Mouse (Mus musculus) embryonic facial prominence, embryonic 13.5 days (tissue): Measurements from ENCODE around the gene Ttll8. TPM values are rescaled to one million over a fixed set of nuclear protein-coding genes. Genes with fewer than 3 reads are reported as not detected.
A peak's percentile ranks its signal among the peaks of the same experiment; 100 is the strongest.

ENCODE experiments used
- ATAC-seq: fragments of 200-750 bp; cut with Nextera tagmentation; 2 replicates; pipeline ENCODE4 v1.8.0; 2017; ENCODE audit warnings: low read depth; ENCODE audit not compliant: insufficient number of reproducible peaks, insufficient read depth, low FRiP score, low TSS enrichment
- H3K27ac ChIP-seq: fragments of 300-500 bp; sonication (generic); 2 replicates; pipeline ENCODE4 v1.5.1; 2015; ENCODE audit warnings: moderate library complexity, mild to moderate bottlenecking, inconsistent platforms
- H3K27me3 ChIP-seq: fragments of 300-500 bp; sonication (generic); 2 replicates; pipeline ENCODE4 v1.6.1; 2015; ENCODE audit warnings: mild to moderate bottlenecking, inconsistent platforms
- H3K36me3 ChIP-seq: fragments of 300-500 bp; sonication (generic); 2 replicates; pipeline ENCODE4 v1.6.1; 2015; ENCODE audit warnings: mild to moderate bottlenecking, inconsistent platforms
- H3K4me1 ChIP-seq: fragments of 300-500 bp; sonication (generic); 2 replicates; pipeline ENCODE4 v1.6.1; 2015; ENCODE audit warnings: inconsistent platforms
- H3K4me2 ChIP-seq: fragments of 300-500 bp; sonication (generic); 2 replicates; pipeline ENCODE4 v1.6.1; 2015; ENCODE audit warnings: moderate library complexity, mild to moderate bottlenecking, inconsistent platforms
- H3K4me3 ChIP-seq: fragments of 300-500 bp; sonication (generic); 2 replicates; pipeline ENCODE4 v1.5.1; 2015; ENCODE audit warnings: mild to moderate bottlenecking, inconsistent platforms
- H3K9ac ChIP-seq: fragments of 300-500 bp; sonication (generic); 2 replicates; pipeline ENCODE4 v1.6.1; 2015; ENCODE audit warnings: mild to moderate bottlenecking, inconsistent platforms
- H3K9me3 ChIP-seq: fragments of 300-500 bp; sonication (generic); 2 replicates; pipeline ENCODE4 v1.6.1; 2016; ENCODE audit warnings: inconsistent platforms
- WGBS: fragments of 180-500 bp; shearing (Covaris S2); methylation state at CpG from one replicate; pipeline ENCODE4 v1.1.7; 2015; ENCODE audit warnings: mixed read lengths; 5-methylcytosine and 5-hydroxymethylcytosine counted together
- polyA plus RNA-seq: library from polyadenylated mRNA; unstranded; fragments of >200 nt; fragmentation: Nextera tagmentation; extraction: Ambion mirVana; gene quantifications from 2 replicates; pipeline ENCODE4 v1.2.1, GENCODE M21; 2015

Gene Ttll8
- polyA plus RNA-seq, 1 experiment from 2014 or later, result not detected

DNA sequence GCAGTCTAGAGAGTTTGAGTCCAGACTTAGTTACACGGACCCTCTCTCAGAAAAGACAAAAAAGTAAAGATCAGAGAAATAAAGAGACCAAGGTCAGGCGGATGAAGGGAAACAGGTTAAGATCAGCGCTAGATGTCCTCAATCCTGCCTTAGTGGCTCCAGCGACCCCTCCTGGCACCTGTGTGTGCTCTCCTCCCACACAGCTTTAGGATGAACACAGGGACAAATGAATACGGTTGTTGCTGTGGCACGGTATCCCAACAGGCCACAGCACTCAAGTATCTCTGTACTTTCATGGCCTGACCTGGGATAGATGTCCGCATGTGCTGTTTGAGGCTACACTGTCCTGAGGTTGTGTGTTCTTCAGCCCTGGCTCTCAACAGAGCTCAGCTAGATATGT is 59.1 kb downstream of the Ttll8 start:
- Histone ChIP-seq H3K9me3 (no peaks in the 10 kb centered on the region), H3K4me3 (no peak overlapping the region), H3K27ac (no peak overlapping the region), H3K9ac (no peak overlapping the region), H3K27me3 (0 out of 2 replicates have a peak, but pooled peaks cover 11% of the 10 kb centered on the region), H3K4me1 (peaks cover 12% of the 10 kb centered on the region), H3K36me3 (no peaks in the 10 kb centered on the region), H3K4me2 (no peak overlapping the region)
- 62% methylated on average over 7 of the region's 7 CpGs for WGBS
- ATAC-seq, result no peak

DNA sequence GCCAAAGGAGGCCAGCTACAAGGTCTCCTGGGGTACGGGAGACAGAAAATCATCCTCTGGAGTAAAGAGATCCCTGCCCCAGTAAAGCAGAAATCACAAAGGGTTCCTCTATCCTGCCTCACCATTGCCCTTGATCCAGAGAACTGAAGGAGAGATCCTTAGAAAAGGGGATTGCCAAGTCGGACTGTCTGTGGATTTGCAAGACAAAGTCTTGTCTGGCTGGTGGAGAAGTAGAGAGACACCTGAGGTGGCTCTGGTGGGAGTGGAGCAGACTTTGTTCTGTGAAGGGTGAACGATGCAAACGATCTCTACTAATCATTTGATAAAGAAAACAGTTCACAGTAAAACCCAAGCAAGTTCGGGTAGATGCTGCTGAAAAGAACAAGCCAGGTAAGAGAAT is 61.3 kb downstream of the Ttll8 start:
- Histone ChIP-seq H3K9ac (no peak overlapping the region), H3K27ac (no peak overlapping the region), H3K9me3 (no peaks in the 10 kb centered on the region), H3K4me1 (peaks cover 16% of the 10 kb centered on the region), H3K36me3 (no peaks in the 10 kb centered on the region), H3K27me3 (0 out of 2 replicates have a peak, but pooled peaks cover 11% of the 10 kb centered on the region), H3K4me2 (no peak overlapping the region), H3K4me3 (no peak overlapping the region)
- 84% methylated on average over 5 of the region's 5 CpGs for WGBS
- ATAC-seq, result no peak

DNA sequence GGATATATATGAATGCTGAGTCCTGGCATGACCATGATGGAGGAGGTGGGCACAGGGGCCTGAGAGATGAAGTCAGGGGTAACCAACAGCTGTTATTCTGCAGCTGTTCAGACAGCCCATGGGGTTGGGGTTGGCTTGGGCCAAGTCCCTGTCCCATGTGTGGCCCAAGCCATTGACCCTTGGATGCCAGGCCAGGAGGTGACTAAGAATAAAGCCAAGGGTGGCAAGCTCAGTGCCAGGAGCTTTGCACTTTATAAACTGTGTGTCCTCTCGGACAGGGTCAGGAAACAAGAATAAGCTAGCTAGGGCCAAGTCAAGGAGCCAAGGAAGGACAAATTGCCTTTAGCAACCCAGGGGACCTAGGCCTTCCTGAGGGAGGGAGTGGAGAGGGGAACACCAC is 62.0 kb downstream of the Ttll8 start:
- 0 out of 2 replicates have a peak, but pooled peaks cover 11% of the 10 kb centered on the region for H3K27me3 ChIP-seq
- peaks cover 16% of the 10 kb centered on the region for H3K4me1 ChIP-seq
- no peaks in the 10 kb centered on the region for H3K36me3 ChIP-seq
- no peak overlapping the region for H3K27ac ChIP-seq
- no peak for ATAC-seq
- H3K4me2 ChIP-seq, result no peak overlapping the region
- no peak overlapping the region for H3K9ac ChIP-seq
- 89% methylated on average over 1 of the region's 1 CpGs for WGBS
- H3K4me3 ChIP-seq, result no peak overlapping the region
- H3K9me3 ChIP-seq, result no peaks in the 10 kb centered on the region

DNA sequence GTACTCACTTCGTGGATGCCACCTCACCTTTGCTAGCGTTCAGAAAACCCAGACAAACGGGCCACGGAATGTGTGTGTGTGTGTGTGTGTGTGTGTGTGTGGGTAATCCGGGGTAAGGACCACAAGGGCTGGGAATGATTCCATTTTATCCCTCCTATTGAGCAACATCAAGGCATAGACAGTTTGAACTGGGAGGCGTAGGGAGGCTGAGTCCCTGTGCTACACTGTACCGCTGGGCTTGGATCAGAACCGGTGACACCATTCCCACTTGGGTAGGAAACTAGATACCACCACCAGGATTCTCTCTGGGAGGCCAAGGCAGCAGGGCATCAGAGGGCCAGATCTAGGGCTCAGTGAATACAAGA is 62.6 kb downstream of the Ttll8 start:
- no peaks in the 10 kb centered on the region for H3K36me3 ChIP-seq
- no peak overlapping the region for H3K9ac ChIP-seq
- 68% methylated on average over 8 of the region's 8 CpGs for WGBS
- 0 out of 2 replicates have a peak, but pooled peaks cover 11% of the 10 kb centered on the region for H3K27me3 ChIP-seq
- no peak overlapping the region for H3K27ac ChIP-seq
- H3K4me1 ChIP-seq, result peaks cover 16% of the 10 kb centered on the region
- no peak overlapping the region for H3K4me3 ChIP-seq
- H3K4me2 ChIP-seq, result peak overlapping the region; percentile 89
- ATAC-seq, result no peak
- no peaks in the 10 kb centered on the region for H3K9me3 ChIP-seq

DNA sequence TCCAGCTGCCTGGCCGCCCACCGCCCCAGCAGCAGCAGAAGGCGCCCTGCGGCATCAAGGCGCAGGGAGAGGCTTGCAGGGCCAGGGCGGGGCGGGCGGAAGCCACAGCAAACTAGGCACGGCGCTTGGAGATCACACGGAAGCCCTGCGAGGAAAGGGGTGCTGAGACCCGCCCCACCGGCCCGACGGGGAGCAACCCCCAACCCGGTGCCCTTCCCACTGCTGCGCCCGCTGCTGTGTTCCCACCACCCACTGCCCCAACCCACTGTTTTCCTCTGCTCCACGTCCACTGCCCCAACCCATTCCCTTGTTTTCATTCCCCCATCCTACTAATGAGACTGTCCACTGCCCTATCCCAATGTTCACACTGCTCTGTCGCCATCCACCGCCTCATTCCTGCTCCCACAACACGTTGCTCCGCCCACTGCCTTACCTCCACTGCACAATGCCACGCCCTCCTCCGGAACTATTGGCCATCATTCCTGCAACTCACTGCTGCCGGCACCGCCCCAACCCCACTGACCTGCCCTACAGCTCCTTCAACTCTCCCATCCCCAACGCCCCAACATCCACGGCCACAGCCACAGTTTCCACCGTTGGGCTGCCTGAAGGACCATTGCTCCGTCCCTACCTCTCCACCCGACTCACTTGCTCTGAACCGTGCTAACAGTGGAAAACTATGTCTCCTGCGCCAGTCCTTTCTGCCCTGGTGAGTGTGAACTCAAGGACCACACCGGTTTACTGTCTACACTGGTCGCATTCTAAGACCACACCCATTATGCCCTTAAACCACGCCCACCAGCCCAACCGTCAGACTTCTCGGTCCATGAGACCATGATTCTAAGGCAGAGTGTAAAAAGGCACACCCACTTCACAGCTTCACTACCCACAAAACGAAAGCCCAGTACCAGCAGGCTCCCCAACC is 63.2 kb downstream of the Ttll8 start:
- H3K4me3 ChIP-seq, result peak overlapping the region; percentile 54
- ATAC-seq, result peak; percentile 66
- H3K36me3 ChIP-seq, result no peaks in the 10 kb centered on the region
- peak overlapping the region; percentile 72 for H3K9ac ChIP-seq
- 2% methylated on average over 41 of the region's 41 CpGs for WGBS
- 0 out of 2 replicates have a peak, but pooled peaks cover 11% of the 10 kb centered on the region for H3K27me3 ChIP-seq
- peaks cover 16% of the 10 kb centered on the region for H3K4me1 ChIP-seq
- no peaks in the 10 kb centered on the region for H3K9me3 ChIP-seq
- H3K27ac ChIP-seq, result no peak overlapping the region
- H3K4me2 ChIP-seq, result peak overlapping the region; percentile 89

DNA sequence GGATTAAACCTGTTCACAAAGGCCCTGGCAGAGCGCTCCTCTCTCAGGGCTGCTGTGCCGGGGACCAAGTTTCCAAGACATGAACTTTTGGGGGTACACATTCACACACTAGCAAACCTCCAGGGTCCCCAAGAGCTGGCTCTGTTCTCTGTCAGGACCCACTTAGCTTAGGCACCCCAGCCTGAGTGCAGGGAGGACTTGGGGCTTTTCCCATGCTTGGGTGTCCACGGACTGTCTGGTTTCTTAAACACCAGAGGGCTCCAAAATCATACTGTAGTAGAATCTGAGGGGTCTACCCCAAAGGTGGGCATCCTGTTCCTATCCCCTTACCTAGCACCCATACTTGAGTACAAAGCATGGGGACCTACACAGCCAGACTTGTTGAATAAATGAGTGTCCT is 64.2 kb downstream of the Ttll8 start:
- Histone ChIP-seq H3K27me3 (0 out of 2 replicates have a peak, but pooled peaks cover 11% of the 10 kb centered on the region), H3K9ac (peak overlapping the region; percentile 72; the same call in 1 of the 2 replicates), H3K4me3 (peak overlapping the region; percentile 54), H3K27ac (no peak overlapping the region), H3K36me3 (no peaks in the 10 kb centered on the region), H3K9me3 (no peaks in the 10 kb centered on the region), H3K4me2 (peak overlapping the region; percentile 89), H3K4me1 (peaks cover 16% of the 10 kb centered on the region)
- 72% methylated on average over 3 of the region's 3 CpGs for WGBS
- ATAC-seq, result no peak

DNA sequence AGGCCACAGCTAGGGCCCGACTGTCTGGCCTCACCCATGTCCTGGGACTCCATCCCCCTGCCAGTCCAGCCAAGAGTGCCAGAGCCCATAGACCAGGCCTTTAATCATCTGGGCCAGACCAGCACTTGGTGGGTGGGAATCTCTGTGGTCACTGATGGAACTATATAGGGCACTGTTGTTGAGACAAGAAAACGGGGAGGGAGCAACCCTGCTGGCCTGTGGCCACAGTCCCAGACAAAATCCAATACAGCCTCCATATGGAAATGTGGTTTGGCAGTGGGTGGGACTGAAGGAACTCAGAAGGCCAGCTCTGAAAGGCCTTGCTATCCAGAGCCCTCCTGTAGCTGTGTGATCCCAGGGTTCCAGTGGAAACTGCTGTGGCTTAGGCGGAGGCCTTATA is 65.2 kb downstream of the Ttll8 start:
- Histone ChIP-seq H3K9me3 (no peaks in the 10 kb centered on the region), H3K9ac (no peak overlapping the region), H3K4me2 (no peak overlapping the region), H3K4me1 (peaks cover 16% of the 10 kb centered on the region), H3K27ac (peak overlapping the region; percentile 39; the same call in 1 of the 2 replicates), H3K36me3 (no peaks in the 10 kb centered on the region), H3K4me3 (no peak overlapping the region), H3K27me3 (0 out of 2 replicates have a peak, but pooled peaks cover 11% of the 10 kb centered on the region)
- WGBS, result 81% methylated on average over 3 of the region's 3 CpGs
- no peak for ATAC-seq

DNA sequence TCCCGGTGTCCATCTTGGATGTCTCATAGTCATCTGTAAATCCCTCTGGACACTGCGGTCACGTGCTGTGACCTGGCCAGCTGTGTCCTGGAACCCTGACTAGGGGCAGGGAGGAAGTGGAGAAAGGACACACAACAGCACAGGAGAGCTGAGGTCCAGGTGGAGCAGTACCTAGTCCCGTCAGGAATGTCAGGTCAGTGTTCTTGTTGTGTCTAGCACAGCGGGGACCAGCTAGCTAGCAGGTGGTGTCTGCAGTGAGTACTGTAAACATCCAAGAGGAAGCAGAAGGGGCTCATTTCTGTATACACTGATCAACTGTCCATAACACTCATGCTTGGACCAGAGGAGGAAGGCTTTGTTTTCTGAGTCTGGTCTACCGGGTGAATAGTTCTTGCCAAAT is 68.8 kb downstream of the Ttll8 start:
- H3K4me3 ChIP-seq, result no peak overlapping the region
- no peaks in the 10 kb centered on the region for H3K27me3 ChIP-seq
- WGBS, result 84% methylated on average over 6 of the region's 6 CpGs
- H3K4me2 ChIP-seq, result no peak overlapping the region
- H3K27ac ChIP-seq, result no peak overlapping the region
- H3K9ac ChIP-seq, result no peak overlapping the region
- H3K4me1 ChIP-seq, result 0 out of 2 replicates have a peak, but pooled peaks cover 7% of the 10 kb centered on the region
- ATAC-seq, result no peak
- H3K36me3 ChIP-seq, result no peaks in the 10 kb centered on the region
- no peaks in the 10 kb centered on the region for H3K9me3 ChIP-seq

DNA sequence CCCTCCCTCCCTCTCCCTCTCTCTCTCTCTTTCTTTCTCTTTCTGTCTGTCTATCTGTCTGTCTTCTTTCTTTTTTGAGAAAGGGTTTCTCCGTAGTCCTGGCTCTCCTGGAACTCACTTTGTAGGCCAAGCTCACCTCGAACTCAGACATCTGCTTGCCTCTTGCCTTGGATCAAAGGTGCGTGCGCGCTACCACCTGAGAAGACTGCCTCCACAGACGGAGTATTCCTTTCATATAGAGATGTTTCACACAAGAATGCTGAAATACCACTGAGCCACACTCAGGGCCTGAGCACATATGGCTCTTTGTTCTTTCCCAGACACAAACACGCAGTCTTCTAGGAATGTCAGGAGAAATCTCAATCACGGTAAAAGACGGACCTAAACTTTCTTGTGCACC is 70.9 kb downstream of the Ttll8 start:
- H3K9ac ChIP-seq, result no peak overlapping the region
- no peak for ATAC-seq
- H3K4me3 ChIP-seq, result no peak overlapping the region
- H3K27me3 ChIP-seq, result no peaks in the 10 kb centered on the region
- 75% methylated on average over 9 of the region's 9 CpGs for WGBS
- H3K4me2 ChIP-seq, result no peak overlapping the region
- no peak overlapping the region for H3K27ac ChIP-seq
- H3K4me1 ChIP-seq, result no peaks in the 10 kb centered on the region
- H3K9me3 ChIP-seq, result no peaks in the 10 kb centered on the region
- no peaks in the 10 kb centered on the region for H3K36me3 ChIP-seq

DNA sequence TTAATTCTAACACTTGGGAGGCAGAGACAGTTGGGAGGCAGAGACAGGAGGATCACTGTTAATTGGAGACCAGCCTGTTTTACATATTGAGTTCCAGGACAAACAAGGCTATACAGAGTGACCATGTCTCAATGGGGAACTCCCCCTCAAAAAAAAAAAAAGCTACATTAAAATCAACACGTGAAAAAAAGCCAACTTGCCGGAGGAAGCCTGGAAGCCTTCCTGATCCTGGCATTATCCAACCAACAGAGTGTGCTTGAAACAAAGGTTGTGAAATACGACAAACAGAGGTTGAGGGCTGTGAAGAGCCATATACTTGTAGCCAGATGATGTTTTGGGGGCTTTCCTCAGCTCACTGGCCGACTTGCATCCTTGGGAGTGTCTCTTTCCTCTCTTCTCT is 71.4 kb downstream of the Ttll8 start:
- no peak overlapping the region for H3K9ac ChIP-seq
- no peak overlapping the region for H3K27ac ChIP-seq
- H3K4me1 ChIP-seq, result no peaks in the 10 kb centered on the region
- ATAC-seq, result no peak
- 61% methylated on average over 4 of the region's 4 CpGs for WGBS
- no peak overlapping the region for H3K4me3 ChIP-seq
- no peak overlapping the region for H3K4me2 ChIP-seq
- no peaks in the 10 kb centered on the region for H3K36me3 ChIP-seq
- no peaks in the 10 kb centered on the region for H3K27me3 ChIP-seq
- H3K9me3 ChIP-seq, result no peaks in the 10 kb centered on the region

DNA sequence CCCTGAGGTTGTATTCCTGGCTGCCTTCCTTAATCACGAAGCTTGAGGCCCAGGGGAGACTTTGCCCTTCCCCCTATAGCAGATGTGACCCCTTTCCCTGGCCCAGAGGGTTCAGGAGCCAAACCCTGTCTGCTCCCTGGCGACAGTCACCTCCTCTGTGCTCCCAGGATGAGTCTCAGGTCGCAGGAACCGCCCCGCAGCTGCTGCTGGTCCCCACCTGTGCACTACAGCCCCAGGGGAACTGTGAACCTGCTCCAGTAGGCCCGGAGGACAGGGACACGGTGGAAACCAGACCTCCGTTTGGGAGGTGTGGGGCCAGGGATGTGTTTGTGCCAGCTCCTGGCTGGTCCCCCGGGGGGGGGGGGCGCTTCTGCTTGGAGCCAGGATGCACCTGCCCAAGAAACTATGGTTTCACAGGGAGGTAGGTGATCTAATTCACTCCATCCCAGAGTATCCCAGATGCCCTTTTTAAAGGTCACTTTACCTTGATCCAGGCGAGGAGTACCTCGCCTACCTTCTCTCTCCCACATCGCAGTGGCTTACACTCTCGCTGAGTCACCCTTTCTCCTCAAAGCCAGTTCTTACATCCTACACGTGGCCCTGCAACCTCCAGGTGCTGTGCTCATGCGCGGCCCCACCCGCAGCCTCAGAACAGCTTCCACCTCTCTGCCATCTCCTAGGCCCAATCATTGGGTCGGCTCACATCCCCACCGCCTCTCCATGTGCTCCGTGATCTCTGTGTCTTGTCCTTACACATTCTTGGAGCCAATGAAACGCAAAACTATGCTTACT is 72.8 kb downstream of the Ttll8 start:
- Histone ChIP-seq H3K27me3 (no peaks in the 10 kb centered on the region), H3K4me1 (peaks cover 2% of the 10 kb centered on the region; the same call in 1 of the 2 replicates), H3K9me3 (no peaks in the 10 kb centered on the region), H3K36me3 (no peaks in the 10 kb centered on the region), H3K27ac (no peak overlapping the region), H3K4me2 (no peak overlapping the region), H3K9ac (no peak overlapping the region), H3K4me3 (no peak overlapping the region)
- 0 out of 2 replicates have a peak, but pooled peaks have one; percentile 59 for ATAC-seq
- WGBS, result 56% methylated on average over 22 of the region's 22 CpGs
